Mouse (Mus musculus): ENCODE data around the gene Map7.
A peak's percentile ranks its signal among the peaks of the same experiment; 100 is the strongest.

The Map7 gene

DNA sequence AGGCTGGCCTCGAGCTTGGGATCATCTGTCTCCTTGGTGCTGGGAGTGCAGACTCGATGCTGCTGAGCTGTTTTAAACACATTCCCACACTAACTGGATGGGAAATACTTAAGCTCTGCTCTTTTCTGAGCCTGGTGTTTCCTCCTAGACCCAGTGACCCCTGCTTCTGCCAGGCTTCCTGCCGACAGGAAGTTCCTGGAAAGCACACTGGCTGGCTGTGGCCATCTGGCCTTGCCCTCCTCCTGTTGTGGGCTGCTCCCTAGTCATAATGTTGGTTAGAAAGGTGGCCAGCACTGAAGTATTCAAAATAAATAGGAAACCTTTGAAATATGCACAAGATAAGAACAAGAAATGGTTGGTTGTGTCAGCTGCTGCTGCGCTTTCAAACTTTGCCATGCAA is 86.2 kb downstream of the Map7 start:
- peak; percentile 23 for DNase-seq (ENCODE audit: low spot score)

DNA sequence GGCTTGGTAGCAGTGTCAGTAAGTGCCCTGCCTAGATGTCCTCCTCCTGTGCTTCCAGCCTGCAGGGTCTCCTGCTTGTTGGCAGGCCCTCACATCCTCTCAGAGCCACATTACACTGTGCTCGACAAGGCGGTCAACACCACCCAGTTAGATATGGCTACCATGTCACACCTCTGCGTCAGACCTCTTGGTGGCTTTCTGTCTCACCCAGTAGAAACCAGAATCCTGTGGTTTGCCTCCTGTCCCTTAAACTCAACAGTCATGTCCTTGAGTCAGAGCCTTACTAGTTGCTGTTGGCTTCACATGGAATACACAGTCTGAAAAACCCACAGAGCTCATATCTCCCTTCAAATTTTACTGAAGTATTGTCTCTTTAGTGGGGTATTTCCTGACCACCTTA is 87.4 kb downstream of the Map7 start:
- no peak for DNase-seq (ENCODE audit: low spot score)

DNA sequence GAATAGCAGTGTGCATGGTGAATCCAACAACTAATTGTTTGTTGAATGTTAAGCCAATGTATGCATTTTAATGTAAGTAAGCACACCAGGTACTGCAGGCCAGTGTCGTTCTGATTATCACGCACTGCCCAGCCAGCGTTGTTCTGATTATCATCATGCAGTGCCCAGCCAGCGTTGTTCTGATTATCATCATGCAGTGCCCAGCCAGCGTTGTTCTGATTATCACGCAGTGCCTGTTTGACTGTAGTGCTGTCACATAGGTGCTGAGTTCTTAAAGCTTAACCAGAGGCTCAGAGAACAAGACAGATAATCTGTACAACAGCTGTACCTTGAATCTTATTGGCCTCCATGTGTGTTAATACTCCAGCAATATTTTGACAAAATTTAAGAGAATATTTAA is 88.0 kb downstream of the Map7 start:
- no peak for DNase-seq (ENCODE audit: low spot score)

DNA sequence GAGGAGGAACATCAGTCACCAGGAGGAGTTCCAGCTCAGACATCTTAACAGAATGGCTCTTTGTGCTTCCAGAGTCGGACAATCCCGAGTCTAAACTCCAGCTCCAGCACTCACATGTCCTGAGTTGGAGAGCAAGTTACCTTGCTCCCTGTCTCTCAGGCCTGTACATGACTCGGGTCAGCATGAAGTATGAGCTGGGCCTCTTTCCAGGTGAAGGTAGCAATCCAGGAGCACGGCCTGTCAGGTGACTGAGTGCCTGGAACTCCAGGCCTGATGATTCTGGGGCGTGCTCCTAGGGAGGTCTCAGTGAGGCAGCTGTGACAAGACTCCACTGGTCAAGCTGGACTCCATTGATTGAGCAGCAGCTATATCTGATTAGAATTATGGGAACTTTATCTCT is 90.0 kb downstream of the Map7 start:
- DNase-seq (ENCODE audit: low spot score), result no peak

DNA sequence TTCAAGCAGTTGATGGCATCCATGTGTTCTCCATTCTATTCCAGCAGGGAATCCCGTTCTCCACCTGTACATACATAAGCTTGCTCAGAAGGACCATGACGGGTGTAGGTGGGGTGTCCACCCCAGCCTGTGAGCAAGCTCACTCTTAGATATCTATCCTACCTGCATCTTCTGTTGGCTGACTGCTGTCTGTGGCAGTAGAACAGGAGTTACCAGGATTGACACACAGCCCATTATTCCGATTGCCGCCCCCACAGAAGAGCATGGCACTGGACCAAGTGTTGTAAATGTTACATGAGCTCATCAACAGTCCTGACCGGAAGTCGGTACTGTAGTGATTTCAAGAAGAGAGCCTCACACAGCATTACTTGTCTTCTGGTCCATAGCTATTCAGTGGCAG is 92.6 kb downstream of the Map7 start:
- no peak for DNase-seq (ENCODE audit: low spot score)

GRCm38 (mm10) chr10:20243321-20243720 is 95.0 kb downstream of the Map7 start:
- no peak for DNase-seq (ENCODE audit: low spot score)

DNA sequence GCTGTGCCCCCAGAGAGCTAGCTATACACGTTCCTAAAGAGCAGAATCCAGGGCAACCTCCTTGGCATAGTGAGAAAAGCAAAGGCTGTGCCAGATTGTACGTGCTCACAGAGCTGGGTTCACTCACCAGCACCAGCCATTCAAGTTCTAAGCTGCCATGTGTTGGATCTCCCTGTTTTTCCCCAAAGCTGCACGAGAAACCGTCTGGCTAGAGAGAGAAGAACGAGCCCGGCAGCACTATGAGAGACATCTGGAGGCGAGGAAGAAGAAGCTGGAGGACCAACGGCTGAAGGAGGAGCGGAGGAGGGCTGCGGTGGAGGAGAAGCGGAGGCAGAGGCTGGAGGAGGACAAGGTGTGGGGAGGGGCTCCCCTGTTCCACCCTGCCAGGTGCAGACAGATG is 96.8 kb downstream of the Map7 start:
- DNase-seq (ENCODE audit: low spot score), result no peak

DNA sequence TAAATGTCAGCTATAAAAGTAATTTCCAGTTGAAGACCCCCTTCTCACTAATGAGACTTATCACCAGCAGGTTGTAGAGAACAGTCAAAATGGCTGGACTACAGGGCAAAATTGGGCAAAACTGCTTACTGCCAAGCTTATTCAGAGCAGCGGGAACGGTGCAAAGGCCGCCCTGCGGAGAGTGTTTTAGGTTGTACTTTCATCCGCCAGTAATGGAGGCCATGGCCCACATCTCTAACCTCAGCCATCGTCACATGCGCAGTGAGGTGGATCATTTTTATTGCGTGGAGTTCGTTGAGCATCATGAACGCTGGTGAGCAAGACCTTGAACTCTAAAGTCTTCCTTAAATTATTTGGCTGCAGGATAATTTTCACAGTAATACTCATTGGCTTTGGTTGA is 100.8 kb downstream of the Map7 start:
- DNase-seq (ENCODE audit: low spot score), result no peak

GRCm38 (mm10) chr10:20255579-20255978 is 107.3 kb downstream of the Map7 start:
- no peak for DNase-seq (ENCODE audit: low spot score)

GRCm38 (mm10) chr10:20257054-20257643 is 108.9 kb downstream of the Map7 start:
- DNase-seq (ENCODE audit: low spot score), result no peak

GRCm38 (mm10) chr10:20257721-20258720 is 109.8 kb downstream of the Map7 start:
- no peak for DNase-seq (ENCODE audit: low spot score)

GRCm38 (mm10) chr10:20259476-20259875 is 111.2 kb downstream of the Map7 start:
- DNase-seq (ENCODE audit: low spot score), result no peak

- no peak for DNase-seq (ENCODE audit: low spot score)
Observed at GRCm38 (mm10) chr10:20262896-20263295, 114.6 kb downstream of the Map7 start.

- no peak for DNase-seq (ENCODE audit: low spot score)
Observed at GRCm38 (mm10) chr10:20264479-20264878, 116.2 kb downstream of the Map7 start.

DNA sequence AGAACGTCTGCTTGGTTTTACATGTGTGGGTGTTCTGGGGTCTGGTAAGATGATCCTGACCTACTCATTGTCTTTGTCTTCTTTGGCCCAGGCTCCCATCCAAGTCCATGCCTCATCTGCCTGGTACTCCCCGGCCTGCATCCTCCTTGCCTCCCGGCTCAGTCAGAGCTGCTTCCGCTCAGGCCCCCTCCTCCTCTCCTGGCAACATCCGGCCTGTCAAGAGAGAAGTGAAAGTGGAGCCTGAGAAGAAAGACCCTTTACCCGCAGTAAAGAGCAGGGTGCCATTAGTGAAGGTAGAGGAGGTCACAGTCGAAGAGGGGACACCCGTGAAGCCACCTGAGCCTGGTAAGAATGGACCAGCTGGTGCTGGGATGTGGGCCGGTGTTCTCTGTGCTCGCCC is 118.8 kb downstream of the Map7 start:
- DNase-seq (ENCODE audit: low spot score), result no peak

DNA sequence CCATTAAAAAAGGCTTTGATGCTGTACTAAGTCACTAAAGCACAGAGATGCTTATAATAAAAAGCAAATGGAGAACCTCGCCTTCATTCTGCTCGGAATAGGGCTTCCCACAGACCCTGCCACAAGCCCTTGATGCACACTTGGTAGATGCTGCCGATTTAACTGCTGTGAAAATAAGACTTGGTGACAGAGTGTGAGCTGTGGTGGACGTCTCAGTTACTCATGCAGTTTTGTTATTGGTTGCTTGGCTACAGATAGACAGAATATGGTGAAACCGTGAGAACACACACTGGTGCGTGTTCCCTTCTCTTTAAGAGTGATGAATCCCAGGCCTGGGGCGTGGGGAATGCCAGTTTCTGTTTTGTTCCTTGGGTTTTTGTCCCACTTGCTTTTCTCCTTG is 120.7 kb downstream of the Map7 start:
- DNase-seq (ENCODE audit: low spot score), result no peak

GRCm38 (mm10) chr10:20272380-20272779 is 124.1 kb downstream of the Map7 start:
- DNase-seq (ENCODE audit: low spot score), result no peak

- DNase-seq (ENCODE audit: low spot score), result no peak
Observed at GRCm38 (mm10) chr10:20273278-20273677, 125.0 kb downstream of the Map7 start.

DNA sequence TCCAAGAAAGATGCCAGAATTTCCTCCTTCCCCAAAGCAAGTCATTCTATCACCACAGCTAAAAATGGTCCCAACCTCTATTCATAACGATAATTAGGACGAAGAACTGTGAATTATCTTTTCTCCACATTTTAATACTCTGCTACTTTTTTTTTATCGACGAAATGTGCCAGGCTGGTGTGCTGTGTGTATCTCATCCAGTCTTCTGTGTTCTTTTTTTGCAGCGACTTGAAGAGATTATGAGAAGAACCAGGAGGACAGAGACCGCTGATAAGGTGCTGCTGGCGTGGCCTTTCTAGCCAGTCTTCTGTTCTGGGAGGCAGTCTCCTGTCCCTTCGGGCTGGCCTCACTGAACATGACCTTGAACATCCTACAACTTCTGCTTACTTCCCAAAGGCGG is 125.8 kb downstream of the Map7 start:
- DNase-seq (ENCODE audit: low spot score), result no peak

- DNase-seq (ENCODE audit: low spot score), result no peak
Observed at GRCm38 (mm10) chr10:20281456-20281855, 133.2 kb downstream of the Map7 start.

- peak; percentile 95 for DNase-seq (ENCODE audit: low spot score)
Observed at GRCm38 (mm10) chr10:20285289-20285975, 137.2 kb downstream of the Map7 start.

DNA sequence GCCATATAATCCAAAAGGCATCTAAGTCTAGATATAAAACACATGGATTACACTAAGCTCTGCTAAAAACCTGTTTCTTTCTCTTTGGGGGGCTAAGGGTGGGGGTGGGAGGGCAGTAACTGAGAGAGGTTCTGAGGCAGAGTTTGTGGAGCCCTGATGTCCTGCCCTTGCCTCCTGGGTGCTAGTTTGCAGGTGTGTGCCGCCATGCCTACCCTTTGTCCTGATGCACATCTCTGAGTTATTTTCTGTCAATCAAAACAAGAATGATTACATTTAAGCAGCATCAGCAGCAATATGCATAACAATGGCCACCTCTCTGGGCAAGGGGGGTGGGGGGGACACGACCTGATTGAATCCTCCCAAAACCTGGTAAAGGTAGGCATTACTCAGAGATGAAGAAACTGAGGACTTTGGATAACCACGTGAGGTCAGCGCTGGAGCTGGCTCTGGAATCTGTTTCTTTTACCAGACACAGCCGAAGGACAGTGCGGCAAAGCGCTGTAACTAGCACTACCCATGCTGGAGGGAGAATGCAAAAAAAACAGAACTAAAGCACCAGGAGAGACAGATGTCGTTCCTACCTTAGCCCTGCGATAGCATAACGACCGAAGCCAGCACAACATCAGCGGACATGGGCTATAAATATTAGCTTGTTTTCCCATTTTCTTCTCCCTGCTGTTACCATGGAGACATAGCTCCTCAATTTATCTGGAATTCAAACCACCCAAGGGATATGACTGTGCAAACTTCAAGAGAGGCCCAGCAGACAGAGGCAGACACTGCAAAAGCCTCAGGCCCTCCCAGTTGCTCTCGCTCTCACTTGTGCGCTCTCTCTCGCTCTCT is 137.9 kb downstream of the Map7 start:
- peak; percentile 88 for DNase-seq (ENCODE audit: low spot score)

All from MN1 (cell line).